Mouse (Mus musculus): ENCODE measurements around the gene Mx1. TPM values are rescaled to one million over a fixed set of nuclear protein-coding genes. Genes with fewer than 3 reads are reported as not detected.
A peak's percentile ranks its signal among the peaks of the same experiment; 100 is the strongest.

The Mx1 gene
- polyA plus RNA-seq, 1 experiment from 2014 or later, result 0.18 TPM

- no peak overlapping the region for H3K27ac ChIP-seq (ENCODE audit: low read length)
- H3K4me2 ChIP-seq (ENCODE audit: low read depth, low read length), result no peak overlapping the region
- no peaks in the 10 kb centered on the region for H3K27me3 ChIP-seq (replicated peaks; ENCODE audit: control insufficient read depth, insufficient read depth, low read length)
- no peaks in the 10 kb centered on the region for H3K9me3 ChIP-seq (ENCODE audit: control insufficient read depth, low read length)
- no peak overlapping the region for H3K4me3 ChIP-seq (ENCODE audit: low read length)
- H3K4me1 ChIP-seq (ENCODE audit: control insufficient read depth, insufficient read depth, low read length), result no peaks in the 10 kb centered on the region
- 68% methylated on average over 4 of the region's 4 CpGs for WGBS
- H3K36me3 ChIP-seq (ENCODE audit: control insufficient read depth, insufficient read depth, low read length), result no peaks in the 10 kb centered on the region
- no peak overlapping the region for H3K9ac ChIP-seq (ENCODE audit: low read depth, low read length)
- no peak for ATAC-seq
Measured at GRCm38 (mm10) chr16:97431328-97431727, 31.4 kb downstream of the Mx1 start.

- no peak for ATAC-seq
- no peak overlapping the region for H3K27ac ChIP-seq (ENCODE audit: low read length)
- H3K36me3 ChIP-seq (ENCODE audit: control insufficient read depth, insufficient read depth, low read length), result no peaks in the 10 kb centered on the region
- H3K4me2 ChIP-seq (ENCODE audit: low read depth, low read length), result no peak overlapping the region
- no peaks in the 10 kb centered on the region for H3K4me1 ChIP-seq (ENCODE audit: control insufficient read depth, insufficient read depth, low read length)
- no peaks in the 10 kb centered on the region for H3K27me3 ChIP-seq (replicated peaks; ENCODE audit: control insufficient read depth, insufficient read depth, low read length)
- no peaks in the 10 kb centered on the region for H3K9me3 ChIP-seq (ENCODE audit: control insufficient read depth, low read length)
- 95% methylated on average over 4 of the region's 4 CpGs for WGBS
- H3K4me3 ChIP-seq (ENCODE audit: low read length), result no peak overlapping the region
- H3K9ac ChIP-seq (ENCODE audit: low read depth, low read length), result no peak overlapping the region
Measured at GRCm38 (mm10) chr16:97430091-97430490, 32.6 kb downstream of the Mx1 start.

GRCm38 (mm10) chr16:97428026-97428425 lies 34.7 kb downstream of the Mx1 start:
- no peaks in the 10 kb centered on the region for H3K27me3 ChIP-seq (replicated peaks; ENCODE audit: control insufficient read depth, insufficient read depth, low read length)
- no peak overlapping the region for H3K4me2 ChIP-seq (ENCODE audit: low read depth, low read length)
- H3K27ac ChIP-seq (ENCODE audit: low read length), result no peak overlapping the region
- no peaks in the 10 kb centered on the region for H3K9me3 ChIP-seq (ENCODE audit: control insufficient read depth, low read length)
- H3K4me3 ChIP-seq (ENCODE audit: low read length), result no peak overlapping the region
- 92% methylated on average over 3 of the region's 3 CpGs for WGBS
- H3K9ac ChIP-seq (ENCODE audit: low read depth, low read length), result no peak overlapping the region
- H3K36me3 ChIP-seq (ENCODE audit: control insufficient read depth, insufficient read depth, low read length), result no peaks in the 10 kb centered on the region
- ATAC-seq, result no peak
- H3K4me1 ChIP-seq (ENCODE audit: control insufficient read depth, insufficient read depth, low read length), result no peaks in the 10 kb centered on the region

- no peaks in the 10 kb centered on the region for H3K27me3 ChIP-seq (replicated peaks; ENCODE audit: control insufficient read depth, insufficient read depth, low read length)
- H3K4me1 ChIP-seq (ENCODE audit: control insufficient read depth, insufficient read depth, low read length), result no peaks in the 10 kb centered on the region
- no peak for ATAC-seq
- H3K4me3 ChIP-seq (ENCODE audit: low read length), result no peak overlapping the region
- no peak overlapping the region for H3K4me2 ChIP-seq (ENCODE audit: low read depth, low read length)
- no peak overlapping the region for H3K9ac ChIP-seq (ENCODE audit: low read depth, low read length)
- no peaks in the 10 kb centered on the region for H3K9me3 ChIP-seq (ENCODE audit: control insufficient read depth, low read length)
- WGBS, result 65% methylated on average over 1 of the region's 1 CpGs
- no peak overlapping the region for H3K27ac ChIP-seq (ENCODE audit: low read length)
- no peaks in the 10 kb centered on the region for H3K36me3 ChIP-seq (ENCODE audit: control insufficient read depth, insufficient read depth, low read length)
Measured at GRCm38 (mm10) chr16:97423627-97424026, 39.1 kb downstream of the Mx1 start.

GRCm38 (mm10) chr16:97421671-97422070 lies 41.0 kb downstream of the Mx1 start:
- Histone ChIP-seq H3K9ac (ENCODE audit: low read depth, low read length) (no peak overlapping the region), H3K9me3 (ENCODE audit: control insufficient read depth, low read length) (no peaks in the 10 kb centered on the region), H3K36me3 (ENCODE audit: control insufficient read depth, insufficient read depth, low read length) (no peaks in the 10 kb centered on the region), H3K27ac (ENCODE audit: low read length) (no peak overlapping the region), H3K27me3 (replicated peaks; ENCODE audit: control insufficient read depth, insufficient read depth, low read length) (no peaks in the 10 kb centered on the region), H3K4me2 (ENCODE audit: low read depth, low read length) (no peak overlapping the region), H3K4me1 (ENCODE audit: control insufficient read depth, insufficient read depth, low read length) (no peaks in the 10 kb centered on the region), H3K4me3 (ENCODE audit: low read length) (no peak overlapping the region)
- 74% methylated on average over 6 of the region's 6 CpGs for WGBS
- ATAC-seq, result no peak

- H3K27me3 ChIP-seq (replicated peaks; ENCODE audit: control insufficient read depth, insufficient read depth, low read length), result no peaks in the 10 kb centered on the region
- H3K4me2 ChIP-seq (ENCODE audit: low read depth, low read length), result no peak overlapping the region
- no peaks in the 10 kb centered on the region for H3K9me3 ChIP-seq (ENCODE audit: control insufficient read depth, low read length)
- H3K4me3 ChIP-seq (ENCODE audit: low read length), result no peak overlapping the region
- no peak overlapping the region for H3K27ac ChIP-seq (ENCODE audit: low read length)
- H3K36me3 ChIP-seq (ENCODE audit: control insufficient read depth, insufficient read depth, low read length), result no peaks in the 10 kb centered on the region
- 89% methylated on average over 6 of the region's 6 CpGs for WGBS
- no peak overlapping the region for H3K9ac ChIP-seq (ENCODE audit: low read depth, low read length)
- no peak for ATAC-seq
- H3K4me1 ChIP-seq (ENCODE audit: control insufficient read depth, insufficient read depth, low read length), result no peaks in the 10 kb centered on the region
Measured at GRCm38 (mm10) chr16:97418749-97419453, 43.8 kb downstream of the Mx1 start.

GRCm38 (mm10) chr16:97417896-97418542 lies 44.7 kb downstream of the Mx1 start:
- Histone ChIP-seq H3K27me3 (replicated peaks; ENCODE audit: control insufficient read depth, insufficient read depth, low read length) (no peaks in the 10 kb centered on the region), H3K9me3 (ENCODE audit: control insufficient read depth, low read length) (no peaks in the 10 kb centered on the region), H3K4me1 (ENCODE audit: control insufficient read depth, insufficient read depth, low read length) (no peaks in the 10 kb centered on the region), H3K36me3 (ENCODE audit: control insufficient read depth, insufficient read depth, low read length) (no peaks in the 10 kb centered on the region), H3K27ac (ENCODE audit: low read length) (no peak overlapping the region), H3K9ac (ENCODE audit: low read depth, low read length) (no peak overlapping the region), H3K4me3 (ENCODE audit: low read length) (no peak overlapping the region), H3K4me2 (ENCODE audit: low read depth, low read length) (no peak overlapping the region)
- WGBS, result 14% methylated on average over 4 of the region's 4 CpGs
- ATAC-seq, result peak; percentile 73; the same call in 1 of the 2 replicates

GRCm38 (mm10) chr16:97405476-97406012 lies 57.2 kb downstream of the Mx1 start:
- Histone ChIP-seq H3K9me3 (ENCODE audit: control insufficient read depth, low read length) (no peaks in the 10 kb centered on the region), H3K4me2 (ENCODE audit: low read depth, low read length) (no peak overlapping the region), H3K27ac (ENCODE audit: low read length) (no peak overlapping the region), H3K4me1 (ENCODE audit: control insufficient read depth, insufficient read depth, low read length) (no peaks in the 10 kb centered on the region), H3K36me3 (ENCODE audit: control insufficient read depth, insufficient read depth, low read length) (no peaks in the 10 kb centered on the region), H3K4me3 (ENCODE audit: low read length) (no peak overlapping the region), H3K27me3 (replicated peaks; ENCODE audit: control insufficient read depth, insufficient read depth, low read length) (no peaks in the 10 kb centered on the region), H3K9ac (ENCODE audit: low read depth, low read length) (no peak overlapping the region)
- WGBS, result 93% methylated on average over 5 of the region's 5 CpGs
- no peak for ATAC-seq

GRCm38 (mm10) chr16:97402213-97402785 lies 60.4 kb downstream of the Mx1 start:
- Histone ChIP-seq H3K36me3 (ENCODE audit: control insufficient read depth, insufficient read depth, low read length) (no peaks in the 10 kb centered on the region), H3K9me3 (ENCODE audit: control insufficient read depth, low read length) (no peaks in the 10 kb centered on the region), H3K9ac (ENCODE audit: low read depth, low read length) (no peak overlapping the region), H3K27ac (ENCODE audit: low read length) (no peak overlapping the region), H3K4me3 (ENCODE audit: low read length) (no peak overlapping the region), H3K27me3 (replicated peaks; ENCODE audit: control insufficient read depth, insufficient read depth, low read length) (no peaks in the 10 kb centered on the region), H3K4me2 (ENCODE audit: low read depth, low read length) (no peak overlapping the region), H3K4me1 (ENCODE audit: control insufficient read depth, insufficient read depth, low read length) (no peaks in the 10 kb centered on the region)
- no peak for ATAC-seq
- 48% methylated on average over 4 of the region's 4 CpGs for WGBS

Measured in intestine, embryonic 16.5 days (tissue).